Mouse (Mus musculus): ENCODE results near the gene Rapgef4. TPM values are rescaled to one million over a fixed set of nuclear protein-coding genes. Genes with fewer than 3 reads are reported as not detected.

Gene Rapgef4
- polyA plus RNA-seq, 1 experiment, result 11.3 TPM

DNA sequence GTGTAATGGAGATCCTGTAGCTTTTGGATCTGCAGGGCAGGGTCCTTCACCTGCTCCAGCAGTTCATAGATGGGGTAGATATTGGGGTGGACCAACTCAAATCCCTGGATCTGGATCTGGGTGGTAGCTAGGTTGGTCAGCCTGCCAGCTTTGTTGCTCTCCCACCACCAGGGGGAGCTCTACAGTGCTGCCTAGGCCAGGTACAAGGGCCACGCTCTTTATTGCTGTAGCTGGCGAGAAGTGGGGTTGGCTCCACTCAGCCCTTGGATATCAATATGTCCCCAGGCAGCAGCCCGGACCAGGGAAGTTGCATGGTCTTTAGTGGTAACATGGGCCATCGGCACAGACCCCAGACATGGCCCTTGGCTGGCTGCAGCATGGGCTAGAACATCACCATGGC is 15.6 kb upstream of the Rapgef4 start:
- peak in 1 of 2 experiments; percentile 8 for DNase-seq (ENCODE audit: low read depth in 1 of 2, low spot score in 2 of 2)
- H3K27ac ChIP-seq (ENCODE audit: insufficient read depth, low read length), result no peak overlapping the region
- no peak overlapping the region for H3K4me3 ChIP-seq (ENCODE audit: extremely low read depth, insufficient read depth, insufficient read length)
- H3K36me3 ChIP-seq (ENCODE audit: control insufficient read depth, insufficient read depth, low read length), result no peaks in the 10 kb centered on the region
- TF ChIP-seq CTCF (IDR thresholded peaks at IDR 0.05; ENCODE audit: extremely low read depth, insufficient read depth, insufficient read length, insufficient replicate concordance) (peak; percentile 42; the same call in 1 of the 2 replicates), POLR2A (IDR thresholded peaks at IDR 0.05; ENCODE audit: low read depth, low read length) (no peak)
- no peaks in the 10 kb centered on the region for H3K27me3 ChIP-seq (ENCODE audit: control insufficient read depth, insufficient read depth, low read length)
- H3K4me1 ChIP-seq (ENCODE audit: control insufficient read depth, insufficient read depth, insufficient read length), result no peaks in the 10 kb centered on the region
- 73% methylated on average over 4 of the region's 4 CpGs for WGBS

DNA sequence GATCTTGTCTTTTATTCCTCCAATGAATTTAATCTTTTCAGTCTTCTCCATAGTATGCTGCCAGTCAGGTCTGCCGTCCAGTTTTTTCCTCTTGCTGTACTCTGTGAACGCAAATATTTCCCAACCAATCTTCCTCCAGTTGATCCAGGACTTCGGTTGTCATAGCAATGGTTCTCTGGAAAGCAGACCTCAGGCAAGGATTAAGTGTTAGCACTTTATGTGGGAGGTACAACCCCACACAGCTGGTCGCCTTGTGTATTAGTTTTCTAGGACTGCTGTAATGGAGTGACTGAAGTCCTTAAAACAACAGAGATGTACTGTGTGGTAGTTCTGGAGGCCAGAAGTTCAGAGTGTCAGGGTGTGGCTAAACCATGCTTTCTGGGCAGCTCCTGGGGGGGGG is 14.3 kb upstream of the Rapgef4 start:
- 88% methylated on average over 4 of the region's 4 CpGs for WGBS
- TF ChIP-seq CTCF (IDR thresholded peaks at IDR 0.05; ENCODE audit: extremely low read depth, insufficient read depth, insufficient read length, insufficient replicate concordance) (no peak), POLR2A (IDR thresholded peaks at IDR 0.05; ENCODE audit: low read depth, low read length) (no peak)
- Histone ChIP-seq H3K4me3 (ENCODE audit: extremely low read depth, insufficient read depth, insufficient read length) (no peak overlapping the region), H3K27ac (ENCODE audit: insufficient read depth, low read length) (no peak overlapping the region), H3K36me3 (ENCODE audit: control insufficient read depth, insufficient read depth, low read length) (no peaks in the 10 kb centered on the region), H3K27me3 (ENCODE audit: control insufficient read depth, insufficient read depth, low read length) (no peaks in the 10 kb centered on the region), H3K4me1 (ENCODE audit: control insufficient read depth, insufficient read depth, insufficient read length) (no peaks in the 10 kb centered on the region)
- no peak for DNase-seq (ENCODE audit: low read depth in 1 of 2, low spot score in 2 of 2)

DNA sequence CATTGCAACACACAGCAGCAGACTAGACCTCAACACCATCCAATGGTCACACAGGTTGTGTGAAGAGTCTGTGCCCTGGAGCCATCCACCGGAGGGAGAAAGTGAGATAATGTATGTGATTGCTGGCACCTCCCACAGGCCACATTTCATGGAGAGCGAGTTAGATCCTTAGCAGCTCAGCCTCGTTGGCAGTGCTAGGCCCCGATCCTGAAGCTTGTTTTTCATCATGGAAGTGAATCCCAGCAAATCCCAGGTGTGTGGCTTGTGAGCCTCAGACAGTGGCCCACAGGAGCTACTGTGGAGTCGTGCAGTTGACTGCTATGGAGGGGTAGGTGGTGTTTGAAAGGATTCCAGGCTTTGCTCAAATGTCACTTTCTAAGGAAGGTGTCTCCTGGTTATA is 13.2 kb upstream of the Rapgef4 start:
- Histone ChIP-seq H3K4me1 (ENCODE audit: control insufficient read depth, insufficient read depth, insufficient read length) (no peaks in the 10 kb centered on the region), H3K27ac (ENCODE audit: insufficient read depth, low read length) (no peak overlapping the region), H3K4me3 (ENCODE audit: extremely low read depth, insufficient read depth, insufficient read length) (no peak overlapping the region), H3K27me3 (ENCODE audit: control insufficient read depth, insufficient read depth, low read length) (no peaks in the 10 kb centered on the region), H3K36me3 (ENCODE audit: control insufficient read depth, insufficient read depth, low read length) (no peaks in the 10 kb centered on the region)
- TF ChIP-seq POLR2A (IDR thresholded peaks at IDR 0.05; ENCODE audit: low read depth, low read length) (no peak), CTCF (IDR thresholded peaks at IDR 0.05; ENCODE audit: extremely low read depth, insufficient read depth, insufficient read length, insufficient replicate concordance) (no peak)
- DNase-seq (ENCODE audit: low read depth in 1 of 2, low spot score in 2 of 2), result no peak
- WGBS, result 93% methylated on average over 5 of the region's 5 CpGs

DNA sequence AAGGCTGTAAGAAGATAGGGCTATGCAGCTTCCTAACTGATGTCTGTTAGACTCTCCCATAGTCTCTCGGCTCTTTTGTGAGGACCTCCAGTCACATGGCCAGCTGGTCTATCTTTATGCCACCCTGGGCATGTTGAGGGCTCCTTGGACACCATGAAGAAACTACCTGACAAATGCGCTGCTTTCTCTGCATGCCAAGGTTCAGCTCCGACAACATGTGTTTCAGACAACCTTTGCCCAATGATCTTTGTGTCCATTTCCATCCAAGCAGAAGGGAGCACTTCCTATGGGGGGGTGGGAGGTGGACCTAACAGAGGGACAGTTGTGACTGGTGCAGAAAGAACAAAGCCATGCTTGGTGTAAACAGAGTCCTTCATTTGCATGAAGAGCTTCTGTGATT is 7.4 kb upstream of the Rapgef4 start:
- Histone ChIP-seq H3K4me3 (ENCODE audit: extremely low read depth, insufficient read depth, insufficient read length) (no peak overlapping the region), H3K27me3 (ENCODE audit: control insufficient read depth, insufficient read depth, low read length) (no peaks in the 10 kb centered on the region), H3K27ac (ENCODE audit: insufficient read depth, low read length) (no peak overlapping the region), H3K4me1 (ENCODE audit: control insufficient read depth, insufficient read depth, insufficient read length) (no peaks in the 10 kb centered on the region), H3K36me3 (ENCODE audit: control insufficient read depth, insufficient read depth, low read length) (no peaks in the 10 kb centered on the region)
- no peak for TF ChIP-seq CTCF (IDR thresholded peaks at IDR 0.05; ENCODE audit: extremely low read depth, insufficient read depth, insufficient read length, insufficient replicate concordance)
- TF ChIP-seq POLR2A (IDR thresholded peaks at IDR 0.05; ENCODE audit: low read depth, low read length), result no peak
- DNase-seq (ENCODE audit: low read depth in 1 of 2, low spot score in 2 of 2), result no peak
- WGBS, result 89% methylated on average over 3 of the region's 3 CpGs

DNA sequence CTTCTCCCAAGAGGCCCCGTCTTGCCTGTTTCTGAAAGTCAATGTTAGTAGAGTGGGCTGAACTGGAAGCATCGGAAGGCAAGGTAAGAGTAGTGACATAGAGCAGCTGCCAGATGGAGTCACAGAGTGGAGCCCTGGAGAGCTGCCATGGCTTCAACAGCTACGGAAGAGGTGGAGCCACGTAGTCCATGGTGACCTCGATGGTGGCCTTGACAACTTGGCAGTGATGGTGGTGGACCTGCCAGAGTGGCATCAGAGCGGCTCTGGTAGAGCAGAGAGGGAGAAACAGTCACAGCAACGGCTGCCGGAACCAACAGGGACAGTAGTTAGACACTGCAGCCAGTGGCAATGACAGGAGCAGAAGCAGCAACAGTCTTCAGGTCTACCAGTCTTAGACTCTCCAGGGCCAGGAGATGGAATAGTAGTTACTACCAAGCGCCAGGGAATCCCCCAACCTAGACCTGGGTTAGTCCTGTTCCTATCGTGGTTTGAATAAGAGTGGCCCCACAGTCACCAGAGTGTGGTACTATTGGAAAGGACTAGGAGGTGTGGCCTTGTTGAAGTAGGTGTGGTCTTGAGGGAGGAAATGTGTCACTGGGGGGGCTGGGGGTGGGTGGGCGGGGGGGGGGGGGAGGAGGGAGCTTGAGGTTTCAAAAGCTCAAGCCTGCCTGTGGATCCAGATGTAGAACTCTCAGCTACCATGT is 6.7 kb upstream of the Rapgef4 start:
- WGBS, result 81% methylated on average over 11 of the region's 11 CpGs
- no peak for DNase-seq (ENCODE audit: low read depth in 1 of 2, low spot score in 2 of 2)
- Histone ChIP-seq H3K4me1 (ENCODE audit: control insufficient read depth, insufficient read depth, insufficient read length) (no peaks in the 10 kb centered on the region), H3K4me3 (ENCODE audit: extremely low read depth, insufficient read depth, insufficient read length) (no peak overlapping the region), H3K36me3 (ENCODE audit: control insufficient read depth, insufficient read depth, low read length) (no peaks in the 10 kb centered on the region), H3K27me3 (ENCODE audit: control insufficient read depth, insufficient read depth, low read length) (no peaks in the 10 kb centered on the region), H3K27ac (ENCODE audit: insufficient read depth, low read length) (no peak overlapping the region)
- no peak for TF ChIP-seq CTCF (IDR thresholded peaks at IDR 0.05; ENCODE audit: extremely low read depth, insufficient read depth, insufficient read length, insufficient replicate concordance)
- TF ChIP-seq POLR2A (IDR thresholded peaks at IDR 0.05; ENCODE audit: low read depth, low read length), result no peak

DNA sequence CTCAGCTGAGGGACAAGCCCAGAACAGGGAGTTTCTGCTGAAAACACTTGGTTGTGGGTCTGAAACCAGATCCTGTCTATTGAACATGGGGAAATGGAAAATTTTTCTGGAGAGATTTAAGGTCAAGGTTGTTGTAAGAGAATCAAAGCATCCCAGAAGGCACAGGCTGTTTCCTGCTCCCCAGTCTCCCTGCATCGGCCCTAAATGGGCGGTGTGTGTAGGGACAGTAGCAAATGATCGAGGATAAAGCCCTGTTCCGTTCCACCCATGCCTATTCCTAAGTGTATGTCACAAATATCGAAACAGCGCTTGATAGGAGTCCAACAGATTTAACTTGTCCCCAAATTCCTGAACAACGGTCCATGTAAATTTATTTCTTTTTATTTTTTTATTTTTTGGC is 1.1 kb upstream of the Rapgef4 start:
- no peak overlapping the region for H3K4me3 ChIP-seq (ENCODE audit: extremely low read depth, insufficient read depth, insufficient read length)
- no peak for DNase-seq (ENCODE audit: low read depth in 1 of 2, low spot score in 2 of 2)
- peaks cover 4% of the 10 kb centered on the region; the same call in 1 of the 2 replicates for H3K27me3 ChIP-seq (ENCODE audit: control insufficient read depth, insufficient read depth, low read length)
- WGBS, result 94% methylated on average over 7 of the region's 7 CpGs
- TF ChIP-seq POLR2A (IDR thresholded peaks at IDR 0.05; ENCODE audit: low read depth, low read length) (no peak), CTCF (IDR thresholded peaks at IDR 0.05; ENCODE audit: extremely low read depth, insufficient read depth, insufficient read length, insufficient replicate concordance) (no peak)
- no peak overlapping the region for H3K27ac ChIP-seq (ENCODE audit: insufficient read depth, low read length)
- no peaks in the 10 kb centered on the region for H3K36me3 ChIP-seq (ENCODE audit: control insufficient read depth, insufficient read depth, low read length)
- no peaks in the 10 kb centered on the region for H3K4me1 ChIP-seq (ENCODE audit: control insufficient read depth, insufficient read depth, insufficient read length)

DNA sequence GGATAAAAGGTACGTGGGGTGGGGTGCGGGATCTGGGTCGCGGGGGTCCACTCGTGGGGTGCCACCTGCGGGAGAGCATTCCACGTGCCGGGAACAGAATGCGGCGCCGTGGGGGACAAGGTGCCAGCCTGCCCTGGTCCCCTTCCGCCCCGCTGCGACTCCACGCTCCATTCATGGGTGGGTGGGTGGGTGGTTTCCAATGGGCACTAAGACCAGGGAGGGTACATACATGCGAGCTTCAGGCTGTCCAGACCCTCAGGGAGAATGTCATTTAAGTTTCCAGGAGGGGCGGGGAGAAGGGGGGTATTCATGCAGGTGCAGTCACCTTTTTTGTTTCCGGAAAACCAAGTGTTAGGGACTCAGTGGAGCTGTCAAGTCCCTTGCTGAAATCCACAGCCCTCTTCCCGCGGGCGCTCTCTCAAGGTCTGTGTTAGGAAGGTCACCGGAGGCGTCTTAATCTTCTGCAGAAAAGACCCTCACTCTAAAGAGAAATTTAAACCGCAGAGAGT is 357 bp downstream of the Rapgef4 start:
- H3K27me3 ChIP-seq (ENCODE audit: control insufficient read depth, insufficient read depth, low read length), result peaks cover 4% of the 10 kb centered on the region; the same call in 1 of the 2 replicates
- no peak overlapping the region for H3K27ac ChIP-seq (ENCODE audit: insufficient read depth, low read length)
- TF ChIP-seq CTCF (IDR thresholded peaks at IDR 0.05; ENCODE audit: extremely low read depth, insufficient read depth, insufficient read length, insufficient replicate concordance), result no peak
- no peak for TF ChIP-seq POLR2A (IDR thresholded peaks at IDR 0.05; ENCODE audit: low read depth, low read length)
- DNase-seq (ENCODE audit: low read depth in 1 of 2, low spot score in 2 of 2), result no peak
- peak overlapping the region; percentile 10; the same call in 1 of the 2 replicates for H3K4me3 ChIP-seq (ENCODE audit: extremely low read depth, insufficient read depth, insufficient read length)
- 28% methylated on average over 24 of the region's 24 CpGs for WGBS
- H3K4me1 ChIP-seq (ENCODE audit: control insufficient read depth, insufficient read depth, insufficient read length), result no peaks in the 10 kb centered on the region
- H3K36me3 ChIP-seq (ENCODE audit: control insufficient read depth, insufficient read depth, low read length), result no peaks in the 10 kb centered on the region

All from spleen, adult 2 months (tissue).